24 mouse cellular contexts compared by ENCODE assay signal in the genomic region with DNA sequence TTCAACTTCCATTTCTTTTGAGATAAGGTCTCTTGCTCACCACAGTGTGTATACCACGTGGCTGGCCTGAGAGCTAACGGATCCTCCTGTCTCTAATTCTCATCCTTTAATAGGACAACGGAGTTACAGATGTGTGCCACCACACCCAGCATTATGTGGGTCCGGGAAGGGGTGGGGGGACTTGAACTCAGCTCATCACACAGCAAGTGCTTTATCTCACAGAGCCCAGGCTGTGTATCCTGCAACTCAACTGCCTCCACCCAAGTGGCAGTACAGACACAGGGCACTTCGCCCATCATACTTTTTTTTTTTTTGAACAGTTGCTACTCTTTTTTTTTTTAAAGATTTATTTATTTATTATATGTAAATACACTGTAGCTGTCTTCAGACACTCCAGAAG. TPM values are rescaled to one million over a fixed set of nuclear protein-coding genes. Genes with fewer than 3 reads are reported as not detected.
DNase-seq lines count a peak whose midpoint lies in the region; ATAC-seq and TF ChIP-seq lines count a peak whose summit lies in the region.
"Had no signal": no experiment of that assay in that cellular context is flagged by ENCODE, and none has a peak within 500 bp of the region (broad histone marks: within the 10 kb centered on the region; RNA-seq: fewer than 3 reads in every experiment).

No protein-coding gene starts in this region.

- intact Hi-C loops in gastrocnemius, postnatal 14 days (cut with DNase I; ENCODE audit: low total_unique reads): no loop called here

- 49% methylated on average over 5 of the region's 5 CpGs for WGBS in liver, embryonic 12.5 days (ENCODE audit: insufficient replicate concordance)
- 95% methylated on average over 5 of the region's 5 CpGs for WGBS in thymus, adult 2 months

- no peaks in the 10 kb centered on the region for H3K79me2 ChIP-seq in MEL (ENCODE audit: control insufficient read depth, insufficient read depth, low read length, poor library complexity)

- peak; percentile 89 for ATAC-seq in erythroblast, adult 5-6 weeks (replicated peaks; ENCODE audit: low FRiP score, poor library complexity, severe bottlenecking)
- ATAC-seq in liver, embryonic 12.5 days: peak; percentile 91
- ATAC-seq in megakaryocyte progenitor cell, adult 5-6 weeks (replicated peaks; ENCODE audit: poor library complexity): peak; percentile 94
- ATAC-seq: activated CD4-positive, CD25-positive, alpha-beta regulatory T cell, adult 4 months; forebrain, embryonic 13.5 days; inflammation-experienced regulatory T-cells, adult 6 months had no signal

- no peak for TF ChIP-seq CTCF in MEL (IDR thresholded peaks at IDR 0.05 in 2 of 3, conservative IDR thresholded peaks at IDR 0.05 in 1 of 3; ENCODE audit: control insufficient read depth in 1 of 3, insufficient read depth in 1 of 3, low read depth in 2 of 3, low read length in 3 of 3, poor library complexity in 1 of 3, severe bottlenecking in 1 of 3)
- TF ChIP-seq CTCF in thymus, adult 2 months (IDR thresholded peaks at IDR 0.05; ENCODE audit: borderline replicate concordance, control insufficient read depth, extremely low read depth, insufficient read depth, low read length, poor library complexity): no peak

- H3K27ac ChIP-seq in MEL (ENCODE audit: control insufficient read depth, low read depth, low read length): no peak overlapping the region
- H3K27ac ChIP-seq in liver, embryonic 12.5 days: peak overlapping the region; percentile 78
- no peak overlapping the region for H3K27ac ChIP-seq in thymus, adult 2 months (ENCODE audit: control insufficient read depth, insufficient read depth, low read length)
- H3K27ac ChIP-seq: embryonic facial prominence, embryonic 10.5 days; forebrain, embryonic 13.5 days; gastrocnemius, adult 2 months; hindbrain, embryonic 13.5 days; limb, embryonic 15.5 days; midbrain, embryonic 10.5 days had no signal

- H3K4me3 ChIP-seq in MEL (ENCODE audit: control insufficient read depth in 1 of 2, insufficient read depth in 1 of 2, low read depth in 2 of 2, low read length in 2 of 2): no peak overlapping the region
- 0 out of 2 replicates have a peak overlapping the region, but pooled peaks have one; percentile 14 for H3K4me3 ChIP-seq in liver, embryonic 12.5 days
- no peak overlapping the region for H3K4me3 ChIP-seq in thymus, adult 2 months (ENCODE audit: control insufficient read depth, insufficient read depth, low read length)
- H3K4me3 ChIP-seq: embryonic facial prominence, embryonic 10.5 days; forebrain, embryonic 13.5 days; gastrocnemius, adult 2 months; hindbrain, embryonic 13.5 days; limb, embryonic 15.5 days; midbrain, embryonic 10.5 days had no signal

- TF ChIP-seq POLR2A in MEL (IDR thresholded peaks at IDR 0.05; ENCODE audit: control insufficient read depth in 1 of 2, insufficient read depth in 1 of 2, low read depth in 1 of 2, low read length in 2 of 2, poor library complexity in 1 of 2): no peak
- no peak for TF ChIP-seq POLR2A in thymus, adult 2 months (IDR thresholded peaks at IDR 0.05; ENCODE audit: control insufficient read depth, extremely low read depth, insufficient read depth, low read length, poor library complexity)

- no peaks in the 10 kb centered on the region for H3K9me3 ChIP-seq in MEL (replicated peaks; ENCODE audit: insufficient read depth, low read length)
- H3K9me3 ChIP-seq in liver, embryonic 12.5 days (replicated peaks): no peaks in the 10 kb centered on the region
- H3K9me3 ChIP-seq: embryonic facial prominence, embryonic 10.5 days; forebrain, embryonic 13.5 days; hindbrain, embryonic 13.5 days; limb, embryonic 15.5 days; midbrain, embryonic 10.5 days had no signal

- peaks cover 0 to 4% of the 10 kb centered on the region in 2 experiments; a peak in 1 of 4 replicates for H3K4me1 ChIP-seq in MEL (ENCODE audit: control insufficient read depth in 1 of 2, insufficient read depth in 2 of 2, low read length in 2 of 2)
- H3K4me1 ChIP-seq in liver, embryonic 12.5 days: peaks cover 36% of the 10 kb centered on the region
- no peaks in the 10 kb centered on the region for H3K4me1 ChIP-seq in thymus, adult 2 months (replicated peaks; ENCODE audit: control insufficient read depth, insufficient read depth, low read length)
- H3K4me1 ChIP-seq: embryonic facial prominence, embryonic 10.5 days; forebrain, embryonic 13.5 days; hindbrain, embryonic 13.5 days; limb, embryonic 15.5 days; midbrain, embryonic 10.5 days had no signal

- H3K9ac ChIP-seq in MEL (ENCODE audit: control insufficient read depth, low read depth, low read length, poor library complexity, severe bottlenecking): no peak overlapping the region
- H3K9ac ChIP-seq in liver, embryonic 12.5 days: no peak overlapping the region
- H3K9ac ChIP-seq: forebrain, embryonic 13.5 days; hindbrain, embryonic 13.5 days; limb, embryonic 15.5 days had no signal

- peaks cover 2 to 6% of the 10 kb centered on the region in 2 experiments; a peak in 3 of 4 replicates for H3K36me3 ChIP-seq in MEL (ENCODE audit: control insufficient read depth in 1 of 2, insufficient read depth in 2 of 2, low read length in 2 of 2)
- H3K36me3 ChIP-seq in liver, embryonic 12.5 days: peaks cover 76% of the 10 kb centered on the region
- H3K36me3 ChIP-seq in thymus, adult 2 months (ENCODE audit: control insufficient read depth, insufficient read depth, low read length): peaks cover 11% of the 10 kb centered on the region

- peak overlapping the region; percentile 43 for H3K4me2 ChIP-seq in liver, embryonic 12.5 days
- H3K4me2 ChIP-seq: forebrain, embryonic 13.5 days; heart, embryonic 11.5 days; hindbrain, embryonic 13.5 days; limb, embryonic 15.5 days had no signal

- no peak for TF ChIP-seq RAD21 in MEL (IDR thresholded peaks at IDR 0.05; ENCODE audit: low read depth, low read length)

- H3K27me3 ChIP-seq in MEL (ENCODE audit: control insufficient read depth in 1 of 2, insufficient read depth in 2 of 2, low read length in 2 of 2): no peaks in the 10 kb centered on the region
- no peaks in the 10 kb centered on the region for H3K27me3 ChIP-seq in liver, embryonic 12.5 days (replicated peaks)
- H3K27me3 ChIP-seq in thymus, adult 2 months (ENCODE audit: control insufficient read depth, insufficient read depth, low read length): no peaks in the 10 kb centered on the region
- H3K27me3 ChIP-seq: CH12.LX; forebrain, embryonic 13.5 days; hindbrain, embryonic 13.5 days; limb, embryonic 15.5 days had no signal

- TF ChIP-seq EP300 in MEL (IDR thresholded peaks at IDR 0.05; ENCODE audit: low read depth in 1 of 2, low read length in 2 of 2): no peak

- peak; percentile 48 for DNase-seq in MEL (ENCODE audit: low read depth, low spot score)
- DNase-seq in cerebellum, adult 18-20 months: no peak
- DNase-seq in embryo, embryonic 10 days (ENCODE audit: low spot score): no peak
- no peak for DNase-seq in gastrocnemius, postnatal 14 days
- no peak for DNase-seq in thymus, adult 2 months
- DNase-seq: adrenal gland, adult 8-10 months; B cell, adult 2 months; cerebellum, adult 9-10 months; gastrocnemius, adult 2 months; kidney, adult 9 months; left cerebral cortex, postnatal 4 days; lung, postnatal 4 days had no signal

RNA-seq across cellular contexts. Expression of a gene that starts 11.0 kb away (rescaled TPM):
- total RNA-seq in MEL (2012; rRNA removed): 37.8 and 44.4 TPM in 2 replicates
- polyA plus RNA-seq in MEL (2012; ENCODE audit: insufficient read depth in 1 of 2, insufficient read length in 2 of 2, low read depth in 1 of 2, low replicate concordance in 2 of 2, missing spikeins in 1 of 2): 100 to 1,000 TPM in 1 of 2 experiments, 10 to 100 TPM in 1; 54.2 to 107 TPM
- 22.1 and 25.5 TPM in 2 replicates for total RNA-seq in erythroblast, adult 5-6 weeks (2015; ENCODE audit: low replicate concordance)
- 8.9 and 13.4 TPM in 2 replicates for total RNA-seq in erythroblast, adult 5-6 weeks (2017; ENCODE audit: low replicate concordance)
- polyA plus RNA-seq in liver, embryonic 12.5 days (2016; fragmentation: Nextera tagmentation; extraction: Ambion mirVana): 44.8 and 49.1 TPM in 2 replicates
- 137 and 148 TPM in 2 replicates for total RNA-seq in megakaryocyte progenitor cell, adult 5-6 weeks (2015)
- 77.6 and 90.6 TPM in 2 replicates for total RNA-seq in megakaryocyte progenitor cell, adult 5-6 weeks (2017)
- total RNA-seq in gastrocnemius, postnatal 14 days (2021): 10 to 100 TPM; 10.6 to 13.4 TPM
- polyA plus RNA-seq in thymus, adult 2 months (2012; rRNA removed): 55.1 and 57.5 TPM in 2 replicates

RNA-seq across cellular contexts. Expression of a gene that starts 37.1 kb away (rescaled TPM):
- total RNA-seq in MEL (2012; rRNA removed): 15.8 and 17.3 TPM in 2 replicates
- 10 to 100 TPM in 1 of 2 experiments, not detected in 1; 26.7 TPM for polyA plus RNA-seq in MEL (2012; ENCODE audit: insufficient read depth in 1 of 2, insufficient read length in 2 of 2, low read depth in 1 of 2, low replicate concordance in 2 of 2, missing spikeins in 1 of 2)
- total RNA-seq in erythroblast, adult 5-6 weeks (2015; ENCODE audit: low replicate concordance): 1.9 and 11.3 TPM in 2 replicates
- total RNA-seq in erythroblast, adult 5-6 weeks (2017; ENCODE audit: low replicate concordance): 2.0 and 2.6 TPM in 2 replicates
- 39.1 and 41.1 TPM in 2 replicates for polyA plus RNA-seq in liver, embryonic 12.5 days (2016; fragmentation: Nextera tagmentation; extraction: Ambion mirVana)
- total RNA-seq in megakaryocyte progenitor cell, adult 5-6 weeks (2015): 22.7 and 23.0 TPM in 2 replicates
- 19.2 and 32.1 TPM in 2 replicates for total RNA-seq in megakaryocyte progenitor cell, adult 5-6 weeks (2017)
- total RNA-seq in gastrocnemius, postnatal 14 days (2021): 10 to 100 TPM; 12.5 to 15.8 TPM
- 33.0 and 40.4 TPM in 2 replicates for polyA plus RNA-seq in thymus, adult 2 months (2012; rRNA removed)

RNA-seq across cellular contexts. Expression of a gene that starts 37.2 kb away (rescaled TPM):
- total RNA-seq in MEL (2012; rRNA removed): 60.9 and 69.6 TPM in 2 replicates
- 10 to 100 TPM in 1 of 2 experiments, not detected in 1; 56.2 TPM for polyA plus RNA-seq in MEL (2012; ENCODE audit: insufficient read depth in 1 of 2, insufficient read length in 2 of 2, low read depth in 1 of 2, low replicate concordance in 2 of 2, missing spikeins in 1 of 2)
- total RNA-seq in erythroblast, adult 5-6 weeks (2015; ENCODE audit: low replicate concordance): 9.2 and 16.5 TPM in 2 replicates
- 18.7 and 21.6 TPM in 2 replicates for total RNA-seq in erythroblast, adult 5-6 weeks (2017; ENCODE audit: low replicate concordance)
- 33.9 and 34.7 TPM in 2 replicates for polyA plus RNA-seq in liver, embryonic 12.5 days (2016; fragmentation: Nextera tagmentation; extraction: Ambion mirVana)
- total RNA-seq in megakaryocyte progenitor cell, adult 5-6 weeks (2015): 39.3 and 40.3 TPM in 2 replicates
- total RNA-seq in megakaryocyte progenitor cell, adult 5-6 weeks (2017): 36.6 and 62.7 TPM in 2 replicates
- total RNA-seq in gastrocnemius, postnatal 14 days (2021): 10 to 100 TPM; 11.1 to 12.6 TPM
- polyA plus RNA-seq in thymus, adult 2 months (2012; rRNA removed): 17.0 and 17.5 TPM in 2 replicates

RNA-seq across cellular contexts. Expression of a gene that starts 50.1 kb away (rescaled TPM):
- total RNA-seq in MEL (2012; rRNA removed): 22.9 and 24.2 TPM in 2 replicates
- polyA plus RNA-seq in MEL (2012; ENCODE audit: insufficient read depth in 1 of 2, insufficient read length in 2 of 2, low read depth in 1 of 2, low replicate concordance in 2 of 2, missing spikeins in 1 of 2): 10 to 100 TPM in 1 of 2 experiments, not detected in 1; 42.4 TPM
- 39.8 and 49.3 TPM in 2 replicates for total RNA-seq in erythroblast, adult 5-6 weeks (2015; ENCODE audit: low replicate concordance)
- total RNA-seq in erythroblast, adult 5-6 weeks (2017; ENCODE audit: low replicate concordance): 27.2 and 30.7 TPM in 2 replicates
- 29.8 and 31.2 TPM in 2 replicates for polyA plus RNA-seq in liver, embryonic 12.5 days (2016; fragmentation: Nextera tagmentation; extraction: Ambion mirVana)
- 60.1 and 72.6 TPM in 2 replicates for total RNA-seq in megakaryocyte progenitor cell, adult 5-6 weeks (2015)
- total RNA-seq in megakaryocyte progenitor cell, adult 5-6 weeks (2017): 25.7 and 34.0 TPM in 2 replicates
- 10 to 100 TPM; 16.2 to 17.4 TPM for total RNA-seq in gastrocnemius, postnatal 14 days (2021)
- 20.9 and 24.2 TPM in 2 replicates for polyA plus RNA-seq in thymus, adult 2 months (2012; rRNA removed)
